Mouse (Mus musculus): Measurements from ENCODE around the gene Clstn2. TPM values are rescaled to one million over a fixed set of nuclear protein-coding genes. Genes with fewer than 3 reads are reported as not detected.

The Clstn2 gene
- polyA plus RNA-seq, 1 experiment: 37.9 TPM

DNA sequence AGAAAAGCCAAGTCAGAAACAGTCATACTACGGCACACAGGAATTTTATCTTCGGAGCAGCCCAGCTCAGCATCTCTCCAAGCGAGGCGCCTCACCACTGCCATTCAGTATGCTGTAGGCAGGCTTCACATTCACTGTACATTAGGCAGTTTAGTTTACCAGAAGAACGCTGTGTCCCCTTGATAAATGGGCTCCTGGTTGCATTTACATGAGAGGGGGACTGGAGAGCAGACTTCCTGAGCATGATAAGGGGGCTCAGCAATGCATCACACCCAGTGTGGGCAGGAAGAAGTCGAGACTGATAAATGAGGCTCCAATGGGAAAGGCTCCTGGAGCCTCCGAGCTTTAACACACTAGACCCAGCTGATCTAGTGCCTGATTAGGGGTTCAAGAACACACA lies 190.9 kb downstream of the Clstn2 start:
- 95% methylated on average over 7 of the region's 7 CpGs for WGBS
- no peak overlapping the region for H3K27ac ChIP-seq (ENCODE audit: insufficient read depth, low read length)
- no peak for DNase-seq
- H3K4me1 ChIP-seq (ENCODE audit: control insufficient read depth, insufficient read depth, low read length): no peaks in the 10 kb centered on the region
- H3K27me3 ChIP-seq (ENCODE audit: control insufficient read depth, insufficient read depth, low read length): no peaks in the 10 kb centered on the region; the same call in 1 of the 2 replicates
- no peak overlapping the region for H3K4me3 ChIP-seq (replicated peaks; ENCODE audit: insufficient read depth, low read depth, low read length)
- TF ChIP-seq CTCF (IDR thresholded peaks at IDR 0.05; ENCODE audit: borderline replicate concordance, insufficient read depth, low read depth, low read length) (no peak), POLR2A (IDR thresholded peaks at IDR 0.05; ENCODE audit: borderline replicate concordance, insufficient read depth, low read length) (no peak)

- no peaks in the 10 kb centered on the region for H3K27me3 ChIP-seq (ENCODE audit: control insufficient read depth, insufficient read depth, low read length)
- 43% methylated on average over 3 of the region's 3 CpGs for WGBS
- H3K27ac ChIP-seq (ENCODE audit: insufficient read depth, low read length): no peak overlapping the region
- no peak for DNase-seq
- no peaks in the 10 kb centered on the region for H3K4me1 ChIP-seq (ENCODE audit: control insufficient read depth, insufficient read depth, low read length)
- H3K4me3 ChIP-seq (replicated peaks; ENCODE audit: insufficient read depth, low read depth, low read length): no peak overlapping the region
- TF ChIP-seq CTCF (IDR thresholded peaks at IDR 0.05; ENCODE audit: borderline replicate concordance, insufficient read depth, low read depth, low read length): no peak
- TF ChIP-seq POLR2A (IDR thresholded peaks at IDR 0.05; ENCODE audit: borderline replicate concordance, insufficient read depth, low read length): no peak
Observed at GRCm38 (mm10) chr9:97831216-97831615, 201.8 kb downstream of the Clstn2 start.

- 94% methylated on average over 2 of the region's 2 CpGs for WGBS
- Histone ChIP-seq H3K27me3 (ENCODE audit: control insufficient read depth, insufficient read depth, low read length) (no peaks in the 10 kb centered on the region), H3K4me1 (ENCODE audit: control insufficient read depth, insufficient read depth, low read length) (no peaks in the 10 kb centered on the region), H3K27ac (ENCODE audit: insufficient read depth, low read length) (no peak overlapping the region), H3K4me3 (replicated peaks; ENCODE audit: insufficient read depth, low read depth, low read length) (no peak overlapping the region)
- TF ChIP-seq POLR2A (IDR thresholded peaks at IDR 0.05; ENCODE audit: borderline replicate concordance, insufficient read depth, low read length) (no peak), CTCF (IDR thresholded peaks at IDR 0.05; ENCODE audit: borderline replicate concordance, insufficient read depth, low read depth, low read length) (no peak)
- DNase-seq: no peak
Observed at GRCm38 (mm10) chr9:97829919-97830318, 203.1 kb downstream of the Clstn2 start.

DNA sequence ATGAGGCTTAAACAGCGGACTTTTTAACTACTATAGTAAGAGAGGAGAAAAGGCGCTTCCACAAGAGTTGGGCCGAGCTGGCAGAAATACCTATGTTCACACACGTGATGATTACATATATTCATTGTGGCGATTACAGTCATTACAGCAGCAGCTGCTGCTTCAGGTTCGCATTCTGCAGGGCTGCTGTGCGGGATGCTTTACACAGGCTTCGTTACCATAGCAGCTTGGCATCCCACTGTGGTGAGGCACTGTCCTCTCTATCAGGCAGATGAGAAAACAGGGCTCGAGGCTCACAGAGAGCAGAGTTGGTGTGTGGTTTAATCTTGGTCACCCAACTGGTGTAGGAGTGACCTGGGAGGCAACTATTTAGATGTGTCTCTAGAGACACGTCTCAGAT lies 205.3 kb downstream of the Clstn2 start:
- H3K27me3 ChIP-seq (ENCODE audit: control insufficient read depth, insufficient read depth, low read length): no peaks in the 10 kb centered on the region; the same call in 1 of the 2 replicates
- DNase-seq: no peak
- WGBS: 54% methylated on average over 10 of the region's 10 CpGs
- TF ChIP-seq POLR2A (IDR thresholded peaks at IDR 0.05; ENCODE audit: borderline replicate concordance, insufficient read depth, low read length) (no peak), CTCF (IDR thresholded peaks at IDR 0.05; ENCODE audit: borderline replicate concordance, insufficient read depth, low read depth, low read length) (no peak)
- no peak overlapping the region for H3K27ac ChIP-seq (ENCODE audit: insufficient read depth, low read length)
- H3K4me3 ChIP-seq (replicated peaks; ENCODE audit: insufficient read depth, low read depth, low read length): no peak overlapping the region
- H3K4me1 ChIP-seq (ENCODE audit: control insufficient read depth, insufficient read depth, low read length): no peaks in the 10 kb centered on the region

GRCm38 (mm10) chr9:97826077-97826947 lies 206.7 kb downstream of the Clstn2 start:
- no peaks in the 10 kb centered on the region for H3K4me1 ChIP-seq (ENCODE audit: control insufficient read depth, insufficient read depth, low read length)
- H3K27ac ChIP-seq (ENCODE audit: insufficient read depth, low read length): no peak overlapping the region
- no peaks in the 10 kb centered on the region; the same call in 1 of the 2 replicates for H3K27me3 ChIP-seq (ENCODE audit: control insufficient read depth, insufficient read depth, low read length)
- DNase-seq: no peak
- H3K4me3 ChIP-seq (replicated peaks; ENCODE audit: insufficient read depth, low read depth, low read length): no peak overlapping the region
- no peak for TF ChIP-seq CTCF (IDR thresholded peaks at IDR 0.05; ENCODE audit: borderline replicate concordance, insufficient read depth, low read depth, low read length)
- no peak for TF ChIP-seq POLR2A (IDR thresholded peaks at IDR 0.05; ENCODE audit: borderline replicate concordance, insufficient read depth, low read length)
- WGBS: 77% methylated on average over 16 of the region's 16 CpGs

GRCm38 (mm10) chr9:97817116-97817515 lies 215.9 kb downstream of the Clstn2 start:
- H3K4me1 ChIP-seq (ENCODE audit: control insufficient read depth, insufficient read depth, low read length): no peaks in the 10 kb centered on the region
- H3K27me3 ChIP-seq (ENCODE audit: control insufficient read depth, insufficient read depth, low read length): no peaks in the 10 kb centered on the region
- H3K27ac ChIP-seq (ENCODE audit: insufficient read depth, low read length): no peak overlapping the region
- no peak for TF ChIP-seq CTCF (IDR thresholded peaks at IDR 0.05; ENCODE audit: borderline replicate concordance, insufficient read depth, low read depth, low read length)
- TF ChIP-seq POLR2A (IDR thresholded peaks at IDR 0.05; ENCODE audit: borderline replicate concordance, insufficient read depth, low read length): no peak
- 88% methylated on average over 4 of the region's 4 CpGs for WGBS
- DNase-seq: no peak
- no peak overlapping the region for H3K4me3 ChIP-seq (replicated peaks; ENCODE audit: insufficient read depth, low read depth, low read length)

- WGBS: 84% methylated on average over 3 of the region's 3 CpGs
- no peak for TF ChIP-seq POLR2A (IDR thresholded peaks at IDR 0.05; ENCODE audit: borderline replicate concordance, insufficient read depth, low read length)
- no peak for TF ChIP-seq CTCF (IDR thresholded peaks at IDR 0.05; ENCODE audit: borderline replicate concordance, insufficient read depth, low read depth, low read length)
Observed at GRCm38 (mm10) chr9:97816143-97816805, 216.7 kb downstream of the Clstn2 start.

More at GRCm38 (mm10) chr9:97816143-97816805, 216.7 kb downstream of the Clstn2 start:
- Histone ChIP-seq H3K4me3 (replicated peaks; ENCODE audit: insufficient read depth, low read depth, low read length) (no peak overlapping the region), H3K27me3 (ENCODE audit: control insufficient read depth, insufficient read depth, low read length) (no peaks in the 10 kb centered on the region), H3K4me1 (ENCODE audit: control insufficient read depth, insufficient read depth, low read length) (no peaks in the 10 kb centered on the region), H3K27ac (ENCODE audit: insufficient read depth, low read length) (no peak overlapping the region)
- DNase-seq: no peak

Data from cerebellum, adult 2 months (tissue).